Mouse (Mus musculus) embryonic fibroblast, embryonic 13.5 days (primary cell): ENCODE results near the gene Jade2.

ENCODE experiments used
- CTCF ChIP-seq: IDR thresholded peaks from 2 replicates; pipeline ENCODE4 v1.5.1; 2011; ENCODE audit warnings: mild to moderate bottlenecking, control low read depth, low read length, moderate library complexity, borderline replicate concordance; ENCODE audit not compliant: insufficient read depth
- POLR2A ChIP-seq: IDR thresholded peaks from 2 replicates; pipeline ENCODE4 v1.6.1; 2011; ENCODE audit warnings: low read depth, mild to moderate bottlenecking, control low read depth, low read length, moderate library complexity

- no peak for TF ChIP-seq POLR2A
- TF ChIP-seq CTCF: no peak
Measured at GRCm38 (mm10) chr11:51833393-51834066, 23.9 kb downstream of the Jade2 start.
